Mouse (Mus musculus) skeletal muscle tissue, adult 2 months (tissue): Measurements from ENCODE around the gene Slc16a11.
"Not testable (repeated sequence)": the region's sequence is repeated elsewhere in the genome, so short reads cannot be mapped to it uniquely, and the experiment has no call there.

Experiments used
- DNase-seq: peaks from one replicate; pipeline ENCODE4 v3.0.0-alpha.2; 2012; ENCODE audit warnings: low read depth, low spot score

Slc16a11 gene

DNA sequence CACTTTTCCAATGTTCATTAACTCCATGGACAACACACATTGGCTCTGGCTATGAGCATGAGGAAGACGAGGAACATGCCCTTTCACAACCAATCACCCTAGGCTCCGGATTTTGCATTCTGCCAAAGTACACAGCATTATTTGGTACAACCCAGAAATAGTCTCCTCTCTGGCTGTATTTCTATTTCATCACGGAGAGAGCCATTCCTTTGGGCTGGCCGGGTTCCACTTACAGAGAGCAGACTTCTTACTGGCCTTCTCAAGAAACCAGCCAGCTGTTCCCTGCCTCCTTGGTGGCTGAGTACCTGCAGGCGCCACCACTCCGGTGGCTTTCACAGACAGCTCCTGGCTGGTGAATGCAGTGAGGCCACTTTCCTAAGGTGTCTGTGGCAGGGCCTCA lies at the start of gene Slc16a11:
Slc16a11 (plus strand) TSS at position 330 of the 400 bp plus-strand sequence.
- no peak for DNase-seq

DNA sequence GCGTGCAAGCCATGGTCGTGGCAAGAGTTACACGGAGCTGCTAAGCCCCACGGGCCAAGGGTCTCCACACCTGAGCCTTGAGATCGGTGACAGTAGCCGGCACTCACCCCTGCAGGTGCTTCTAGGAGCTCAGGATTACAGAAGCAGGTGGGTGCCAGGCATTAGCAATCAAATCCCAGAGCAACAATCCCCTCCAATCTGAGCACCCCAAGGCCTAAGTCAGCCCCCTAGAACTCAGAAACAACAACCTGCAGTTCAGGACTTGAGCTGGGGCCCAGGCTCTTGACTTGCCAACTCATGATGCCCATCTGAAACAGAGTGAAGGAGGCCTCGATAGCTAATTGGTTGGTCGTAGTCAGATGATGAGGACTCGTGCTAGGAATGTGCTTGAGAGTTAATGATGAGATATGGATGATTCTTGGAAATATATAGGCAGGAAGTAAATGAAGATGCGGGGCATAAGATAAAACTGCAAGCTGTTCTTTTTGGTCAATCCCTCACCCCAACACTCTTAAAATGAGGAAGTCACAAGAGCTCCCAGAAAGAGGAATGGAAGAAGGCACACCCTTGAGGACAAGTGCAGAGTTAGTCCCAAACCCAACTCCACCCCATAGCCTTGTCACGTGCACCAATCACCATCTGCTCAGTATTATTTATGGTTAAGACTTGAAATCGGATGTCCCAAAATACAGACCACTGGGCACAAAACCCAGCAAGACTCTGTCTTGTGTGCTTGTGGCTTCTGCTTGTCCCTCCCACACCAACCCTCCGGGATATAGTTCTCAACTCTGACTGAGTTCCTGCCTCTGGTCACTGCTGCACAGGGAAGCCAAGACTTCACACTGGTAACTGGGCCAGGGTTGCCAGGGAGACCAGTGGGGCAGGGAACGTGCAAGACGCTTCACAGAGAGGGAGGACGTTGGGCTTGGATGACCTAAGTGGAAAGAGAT lies 46.3 kb upstream of the Slc16a11 start:
- peak; percentile 60 for DNase-seq

GRCm38 (mm10) chr11:70168136-70168535 lies 44.4 kb upstream of the Slc16a11 start:
- DNase-seq, result no peak

- not testable (repeated sequence) for DNase-seq
Observed at GRCm38 (mm10) chr11:70169471-70169870, 43.1 kb upstream of the Slc16a11 start.

DNA sequence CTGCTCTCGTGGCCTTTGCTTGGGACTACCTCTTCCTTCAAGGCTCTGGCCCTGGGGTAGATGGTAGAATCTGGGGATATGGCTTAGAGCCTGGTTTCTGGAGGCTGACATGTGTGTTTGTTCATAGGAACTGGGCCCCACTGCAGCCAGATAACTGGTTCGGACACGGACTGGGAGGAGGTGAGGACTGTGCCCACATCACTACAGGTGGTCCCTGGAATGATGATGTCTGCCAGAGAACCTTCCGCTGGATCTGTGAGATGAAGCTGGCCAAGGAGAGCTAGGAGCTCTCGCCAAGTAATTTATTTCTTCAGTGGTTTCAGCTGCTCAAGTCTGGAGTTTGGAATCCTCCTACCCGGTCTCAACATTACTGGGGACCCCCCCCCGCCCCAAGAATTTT lies 42.3 kb upstream of the Slc16a11 start:
- DNase-seq, result no peak

DNA sequence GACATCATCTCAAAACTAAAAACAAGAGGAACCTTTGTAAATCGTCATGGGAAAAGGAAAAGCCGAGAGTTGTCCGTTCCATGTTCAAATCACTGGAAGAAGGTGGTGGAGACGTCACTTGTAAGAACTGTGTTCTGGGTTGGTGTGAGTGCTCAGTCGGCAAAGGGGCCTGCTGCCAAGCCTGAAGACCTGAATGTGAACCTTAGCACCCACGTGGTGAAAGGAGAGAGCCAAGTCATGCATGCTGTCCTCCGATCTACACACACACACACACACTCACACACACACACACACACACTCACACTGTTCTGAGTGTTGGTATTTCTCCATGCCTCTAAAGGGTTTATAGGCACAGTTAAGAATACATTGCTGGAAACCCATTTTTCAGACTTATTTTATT lies 41.4 kb upstream of the Slc16a11 start:
- DNase-seq, result no peak

DNA sequence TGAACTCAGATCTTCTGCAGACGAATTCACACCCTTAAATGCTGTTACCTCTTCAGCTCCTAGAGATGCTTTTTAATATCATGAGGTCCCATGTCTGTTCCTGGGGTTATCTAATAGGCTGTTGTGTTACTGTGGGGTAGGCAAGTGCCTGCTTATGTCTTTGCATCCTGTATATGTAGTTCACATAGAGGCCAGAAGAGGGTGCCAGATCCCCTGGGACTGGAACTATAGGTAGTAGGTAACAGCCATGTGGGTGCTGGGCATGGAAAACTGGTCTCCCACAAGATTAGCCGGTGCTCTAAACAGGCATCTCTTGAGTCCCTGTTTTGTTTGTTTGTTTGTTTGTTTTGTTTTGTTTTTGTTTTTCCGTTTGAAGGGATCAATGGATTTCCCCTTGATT lies 40.7 kb upstream of the Slc16a11 start:
- no peak for DNase-seq

DNA sequence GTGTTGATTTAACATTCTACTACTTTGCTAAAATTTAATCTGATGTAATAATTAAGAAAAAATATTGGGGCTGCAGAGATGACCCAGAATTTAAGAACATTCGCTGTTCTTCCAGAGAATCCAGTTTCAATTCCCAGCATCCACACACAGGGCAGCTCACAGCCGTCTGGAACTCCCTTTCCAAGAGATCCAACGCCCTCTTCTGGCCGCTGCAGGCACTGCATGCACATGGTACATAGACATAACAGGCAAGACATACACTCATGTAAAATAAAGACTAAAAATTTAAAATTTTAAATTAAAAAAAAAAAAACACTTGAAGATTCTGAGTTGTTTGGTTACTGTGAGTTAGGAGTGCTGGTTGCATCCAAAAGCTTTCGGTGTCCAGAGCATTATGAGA lies 40.3 kb upstream of the Slc16a11 start:
- DNase-seq, result no peak

DNA sequence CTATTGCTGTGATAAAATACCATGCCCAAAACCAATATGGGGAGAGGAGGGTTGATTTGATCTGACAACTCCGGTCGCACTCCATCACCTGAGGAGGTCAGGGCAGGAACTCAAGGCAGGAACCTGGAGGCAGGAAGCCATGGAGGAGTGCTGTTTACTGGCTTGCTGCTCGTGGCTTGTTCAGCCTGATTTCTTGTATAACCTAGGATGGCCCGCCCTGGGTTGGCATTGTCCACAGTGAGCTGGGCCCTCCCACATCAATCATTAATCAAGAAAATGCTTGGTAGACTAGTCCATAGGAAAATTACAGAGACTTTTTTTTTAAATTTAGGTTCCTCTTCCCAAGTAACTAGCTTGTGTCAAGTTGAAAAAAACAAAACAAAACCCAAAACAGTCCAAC lies 38.1 kb upstream of the Slc16a11 start:
- DNase-seq, result no peak

DNA sequence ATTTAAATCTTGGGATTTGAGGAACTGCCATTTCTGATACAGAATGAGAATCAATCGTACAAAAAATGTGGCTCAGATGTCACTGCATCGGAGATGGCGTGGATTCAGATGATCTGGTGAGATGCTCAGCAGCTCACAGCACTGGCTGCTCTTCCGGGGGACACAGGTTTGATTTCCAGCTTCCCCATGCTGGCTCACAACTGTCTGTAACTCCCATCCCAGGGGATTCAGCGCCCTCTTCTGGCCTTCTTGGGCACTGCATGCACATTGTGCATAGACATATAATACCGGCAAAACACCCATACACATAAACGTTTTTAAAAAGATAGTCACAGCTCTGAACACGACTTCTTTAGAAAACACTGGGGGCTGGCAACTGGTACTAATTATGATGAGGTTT lies 34.9 kb upstream of the Slc16a11 start:
- DNase-seq, result no peak

DNA sequence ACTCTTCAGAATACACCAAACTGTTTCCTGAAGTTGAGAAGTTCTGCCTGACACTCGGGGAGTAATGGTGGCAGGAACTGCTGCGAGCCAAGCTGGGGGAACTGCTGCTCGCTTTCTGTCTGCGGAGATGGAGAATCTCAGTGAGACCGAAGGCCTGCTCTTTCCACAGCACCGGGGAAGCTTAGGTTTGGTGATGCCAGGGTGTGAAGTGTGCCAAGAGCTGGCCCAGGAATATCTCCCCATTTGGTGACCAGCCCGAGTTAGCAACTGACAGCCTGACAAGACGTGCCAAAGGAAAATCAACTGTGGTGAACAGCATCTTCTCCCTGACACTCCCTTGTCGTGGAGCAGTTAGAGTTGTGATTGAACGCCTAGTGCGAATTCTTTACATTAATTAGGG lies 34.2 kb upstream of the Slc16a11 start:
- DNase-seq, result no peak

DNA sequence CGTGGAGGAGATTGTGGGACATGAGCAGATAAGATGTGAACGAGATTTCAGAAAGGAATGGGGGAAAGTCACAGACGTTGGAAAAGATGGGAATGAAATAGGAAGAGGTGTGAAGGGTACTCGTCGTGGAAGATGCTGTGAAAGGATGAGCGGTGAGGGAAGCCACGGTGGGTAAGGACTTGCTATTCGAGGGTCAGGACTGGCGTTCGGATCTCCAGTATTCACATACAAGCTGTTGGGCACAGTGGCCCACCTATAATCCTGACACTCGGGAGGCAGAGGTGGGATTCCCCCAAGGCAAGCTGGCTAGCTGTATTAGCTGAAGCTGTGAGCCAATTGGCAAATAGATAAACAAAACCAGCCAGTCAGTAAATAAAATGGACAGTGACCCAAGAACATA lies 33.8 kb upstream of the Slc16a11 start:
- DNase-seq, result no peak

DNA sequence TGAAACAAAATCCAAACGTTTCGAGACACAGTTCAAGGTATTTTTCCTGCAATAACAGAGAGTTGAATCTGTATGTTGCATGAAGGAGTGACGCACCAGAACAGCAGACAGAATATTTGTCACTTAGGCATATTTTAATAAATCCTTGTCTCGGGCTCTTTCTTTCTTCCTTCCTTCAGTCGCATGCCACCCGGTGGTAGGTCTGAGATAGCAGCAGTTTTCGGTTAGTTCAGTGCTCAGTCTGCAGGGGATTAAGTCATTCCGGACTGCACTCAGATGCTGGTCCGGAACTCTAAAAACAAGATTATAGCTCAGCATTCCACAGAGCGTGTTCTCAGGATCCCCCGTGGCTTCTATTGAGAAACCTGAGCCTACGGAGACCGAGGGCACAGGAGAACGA lies 33.2 kb upstream of the Slc16a11 start:
- no peak for DNase-seq

DNA sequence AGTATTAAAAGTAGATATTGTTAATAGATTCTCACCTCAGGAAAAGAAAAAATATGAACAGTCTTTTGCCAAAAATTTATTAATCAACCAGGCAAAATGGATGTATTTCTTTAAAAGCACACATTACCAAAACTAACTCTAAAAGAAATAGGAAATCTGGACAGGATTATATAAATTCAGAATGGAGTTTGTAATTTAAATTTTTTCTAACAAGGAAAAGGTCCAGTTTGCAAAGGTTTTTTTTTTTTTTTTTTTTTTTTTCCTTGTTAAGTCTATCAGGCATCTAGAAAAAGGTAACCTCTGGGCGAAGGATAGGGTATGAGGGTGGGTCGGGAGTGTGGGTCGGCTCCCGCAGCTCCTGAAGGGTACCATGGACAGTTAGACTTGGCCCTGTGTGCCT lies 32.1 kb upstream of the Slc16a11 start:
- no peak for DNase-seq

GRCm38 (mm10) chr11:70185120-70185519 lies 27.4 kb upstream of the Slc16a11 start:
- peak; percentile 27 for DNase-seq

DNA sequence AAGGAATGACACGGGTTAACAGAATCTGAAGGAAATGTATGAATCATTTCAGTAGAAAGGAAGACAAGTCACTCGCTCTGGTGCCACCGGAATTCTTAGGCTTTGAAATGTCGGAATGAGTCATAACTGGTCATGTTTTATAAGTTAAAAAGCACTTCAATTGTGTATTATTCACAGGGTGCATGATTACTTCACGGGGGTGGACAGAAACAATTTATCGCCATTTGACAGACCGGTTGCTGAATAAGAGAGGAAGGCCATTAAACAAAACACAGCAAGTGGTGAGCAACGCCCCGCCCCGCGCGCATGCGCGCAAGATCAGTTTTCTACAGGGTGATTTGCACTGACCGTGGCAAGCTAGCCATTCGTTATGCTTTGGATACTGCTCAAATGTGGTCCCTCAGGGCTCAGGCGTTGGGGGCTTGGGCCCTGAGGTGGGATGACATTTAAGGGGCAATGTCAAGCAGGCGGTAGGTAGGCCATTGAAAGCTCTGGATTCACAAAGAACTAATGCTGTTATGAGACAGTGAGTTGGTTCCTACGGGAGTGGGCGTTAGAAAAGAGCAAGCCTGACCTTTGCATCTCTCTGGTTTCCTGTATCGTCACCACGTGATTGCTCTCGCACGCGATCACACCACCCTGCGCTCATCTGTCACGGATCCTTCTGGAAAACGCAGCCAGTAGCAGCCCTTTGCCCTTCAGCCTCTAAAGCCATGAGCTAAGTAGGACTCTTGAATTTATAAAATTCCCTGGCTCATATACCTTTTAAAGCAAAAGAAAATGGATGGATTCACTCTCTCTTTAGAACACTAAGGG lies 23.0 kb upstream of the Slc16a11 start:
- DNase-seq, result no peak

GRCm38 (mm10) chr11:70191188-70191587 lies 21.4 kb upstream of the Slc16a11 start:
- DNase-seq, result no peak

DNA sequence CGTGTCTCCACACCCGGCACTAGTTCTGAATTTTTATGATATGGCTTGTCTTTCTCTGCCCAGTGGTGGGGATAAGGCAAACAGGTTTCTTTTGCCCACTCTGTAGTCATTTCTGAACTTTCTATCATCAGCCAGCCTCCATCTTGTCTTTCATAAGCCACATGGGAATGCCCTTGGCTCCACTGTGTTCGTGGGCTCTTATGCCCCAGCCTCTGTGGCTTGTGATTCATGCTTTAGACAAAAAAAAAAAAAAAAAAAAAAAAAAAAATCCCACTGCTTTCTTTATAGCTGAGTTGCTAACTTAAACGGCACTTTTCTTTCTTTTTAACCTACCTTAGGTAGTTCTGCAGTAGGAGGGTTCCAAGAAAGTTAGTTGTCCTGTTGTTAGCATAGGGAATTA lies 20.4 kb upstream of the Slc16a11 start:
- DNase-seq, result no peak

- no peak for DNase-seq
Observed at GRCm38 (mm10) chr11:70193354-70194285, 18.9 kb upstream of the Slc16a11 start.

DNA sequence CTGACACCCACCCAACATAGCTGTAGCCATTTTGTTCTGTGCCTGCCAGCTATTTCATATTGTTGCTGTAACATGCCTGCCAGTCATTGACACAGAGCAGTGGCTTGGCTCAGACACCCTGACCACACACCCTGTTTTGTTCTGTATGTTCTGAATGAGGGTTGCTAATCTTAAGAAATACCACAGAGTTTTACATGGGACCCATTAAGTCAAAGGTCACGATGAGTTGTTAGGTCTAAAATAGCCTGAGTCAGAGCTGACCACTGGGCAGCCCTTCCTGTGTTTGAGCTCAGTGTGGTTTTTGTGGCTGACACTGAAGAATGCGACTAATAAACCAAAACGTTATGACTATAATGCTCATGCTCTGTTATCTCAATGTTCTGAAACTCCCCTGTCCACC lies 14.2 kb upstream of the Slc16a11 start:
- DNase-seq, result no peak

GRCm38 (mm10) chr11:70199107-70199506 lies 13.4 kb upstream of the Slc16a11 start:
- no peak for DNase-seq
